In the genomic region with DNA sequence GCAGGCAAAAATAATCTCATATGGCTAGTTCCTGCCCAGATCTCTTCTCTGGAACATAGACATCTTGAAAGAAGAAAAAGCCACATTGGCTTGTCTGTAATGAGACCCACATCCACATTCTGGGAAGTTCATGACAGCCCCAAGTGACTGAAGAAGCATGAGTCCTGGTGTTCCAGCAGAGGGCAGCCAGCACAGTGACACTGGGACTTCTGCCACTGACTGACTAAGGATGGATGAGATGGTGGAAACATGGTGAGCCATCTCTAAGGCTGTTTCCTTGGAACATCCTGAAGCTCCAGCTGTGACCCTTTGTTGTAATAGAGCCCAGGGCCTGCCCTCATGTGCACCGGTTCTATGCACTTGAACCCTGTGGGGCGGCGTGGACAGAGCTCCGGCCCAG, we compare ENCODE assay signal across 12 mouse cellular contexts. TPM values are rescaled to one million over a fixed set of nuclear protein-coding genes. Genes with fewer than 3 reads are reported as not detected.
A peak's percentile ranks its signal among the peaks of the same experiment; 100 is the strongest.
DNase-seq lines count a peak whose midpoint lies in the region; ATAC-seq and TF ChIP-seq lines count a peak whose summit lies in the region.
"Had no signal": no experiment of that assay in that cellular context is flagged by ENCODE, and none has a peak within 500 bp of the region (broad histone marks: within the 10 kb centered on the region; RNA-seq: fewer than 3 reads in every experiment).

No protein-coding gene starts in this region.

- DNase-seq in cerebellum, adult 2 months: no peak
- no peak for DNase-seq in cerebellum, adult 18-20 months
- DNase-seq in kidney, postnatal 0 days (ENCODE audit: low spot score): no peak
- DNase-seq in kidney, postnatal 14 days: no peak
- DNase-seq in adipocyte (ENCODE audit: low spot score): peak; percentile 24
- DNase-seq in frontal cortex, adult 2 months (ENCODE audit: extremely low spot score in 1 of 2, low spot score in 1 of 2): no peak
- DNase-seq in thymus, postnatal 10 days (ENCODE audit: low spot score in 2 of 2): no peak
- DNase-seq: kidney, adult 8-10 months; layer of hippocampus, postnatal 36 days had no signal

- no peak overlapping the region for H3K4me3 ChIP-seq in cerebellum, adult 2 months (replicated peaks; ENCODE audit: insufficient read depth, low read depth, low read length)
- H3K4me3 ChIP-seq in kidney, postnatal 0 days (replicated peaks; ENCODE audit: low read depth, low read length): no peak overlapping the region
- H3K4me3 ChIP-seq in lung, embryonic 16.5 days (ENCODE audit: low read length): no peak overlapping the region
- H3K4me3 ChIP-seq: midbrain, embryonic 13.5 days had no signal

- no peak overlapping the region for H3K9ac ChIP-seq in kidney, postnatal 0 days (ENCODE audit: low read depth, low read length)
- no peak overlapping the region for H3K9ac ChIP-seq in lung, embryonic 16.5 days (ENCODE audit: low read length)
- H3K9ac ChIP-seq: midbrain, embryonic 13.5 days had no signal

- H3K4me2 ChIP-seq in kidney, postnatal 0 days (ENCODE audit: low read length): no peak overlapping the region
- no peak overlapping the region for H3K4me2 ChIP-seq in lung, embryonic 16.5 days (ENCODE audit: low read depth, low read length)
- H3K4me2 ChIP-seq: midbrain, embryonic 13.5 days had no signal

- H3K27me3 ChIP-seq in cerebellum, adult 2 months (ENCODE audit: control insufficient read depth, insufficient read depth, low read length): no peaks in the 10 kb centered on the region; the same call in 1 of the 2 replicates
- no peaks in the 10 kb centered on the region for H3K27me3 ChIP-seq in kidney, postnatal 0 days (ENCODE audit: insufficient read depth, low read length)
- no peaks in the 10 kb centered on the region for H3K27me3 ChIP-seq in lung, embryonic 16.5 days (ENCODE audit: control insufficient read depth, insufficient read depth, low read depth, low read length)
- H3K27me3 ChIP-seq: midbrain, embryonic 13.5 days had no signal

- no peaks in the 10 kb centered on the region for H3K36me3 ChIP-seq in kidney, postnatal 0 days (ENCODE audit: insufficient read depth, low read length)
- H3K36me3 ChIP-seq in lung, embryonic 16.5 days (ENCODE audit: control insufficient read depth, insufficient read depth, low read length): no peaks in the 10 kb centered on the region
- H3K36me3 ChIP-seq: midbrain, embryonic 13.5 days had no signal

- ATAC-seq in kidney, postnatal 0 days (replicated peaks; ENCODE audit: low FRiP score, low read depth): no peak
- peak; percentile 36; the same call in 1 of the 2 replicates for ATAC-seq in lung, embryonic 16.5 days (ENCODE audit: low read depth)
- ATAC-seq: midbrain, embryonic 13.5 days had no signal

- H3K4me1 ChIP-seq in cerebellum, adult 2 months (ENCODE audit: control insufficient read depth, insufficient read depth, low read length): no peaks in the 10 kb centered on the region
- H3K4me1 ChIP-seq in kidney, postnatal 0 days (replicated peaks; ENCODE audit: insufficient read depth, low read length): no peaks in the 10 kb centered on the region
- H3K4me1 ChIP-seq in lung, embryonic 16.5 days (replicated peaks; ENCODE audit: control insufficient read depth, insufficient read depth, low read length): no peaks in the 10 kb centered on the region
- H3K4me1 ChIP-seq: midbrain, embryonic 13.5 days had no signal

- TF ChIP-seq CTCF in cerebellum, adult 2 months (IDR thresholded peaks at IDR 0.05; ENCODE audit: borderline replicate concordance, insufficient read depth, low read depth, low read length): peak; percentile 9; the same call in 1 of the 2 replicates
- peak; percentile 43; the same call in 1 of the 2 replicates for TF ChIP-seq CTCF in kidney, postnatal 0 days (IDR thresholded peaks at IDR 0.05; ENCODE audit: low read depth)

- no peaks in the 10 kb centered on the region for H3K9me3 ChIP-seq in kidney, postnatal 0 days (replicated peaks; ENCODE audit: low read length)
- H3K9me3 ChIP-seq in lung, embryonic 16.5 days (ENCODE audit: control insufficient read depth, low read length): no peaks in the 10 kb centered on the region
- H3K9me3 ChIP-seq: midbrain, embryonic 13.5 days had no signal

- no peak for TF ChIP-seq POLR2A in cerebellum, adult 2 months (IDR thresholded peaks at IDR 0.05; ENCODE audit: borderline replicate concordance, insufficient read depth, low read length)

- WGBS in cerebellum, adult 2 months: 83% methylated on average over 4 of the region's 4 CpGs
- 88% methylated on average over 4 of the region's 4 CpGs for WGBS in kidney, postnatal 0 days
- WGBS in lung, embryonic 16.5 days: 79% methylated on average over 4 of the region's 4 CpGs

- H3K27ac ChIP-seq in cerebellum, adult 2 months (ENCODE audit: insufficient read depth, low read length): no peak overlapping the region
- H3K27ac ChIP-seq in kidney, postnatal 0 days: no peak overlapping the region
- no peak overlapping the region for H3K27ac ChIP-seq in lung, embryonic 16.5 days (ENCODE audit: low read length)
- H3K27ac ChIP-seq: midbrain, embryonic 13.5 days had no signal

RNA-seq across cellular contexts. Expression of a gene that starts 25.7 kb away (rescaled TPM):
- polyA plus RNA-seq in cerebellum, adult 2 months (2012; rRNA removed): 0.03 TPM in 1 of 2 replicates, not detected in the other
- polyA plus RNA-seq in kidney, postnatal 0 days (2015; fragmentation: Nextera tagmentation; extraction: Ambion mirVana): 0.17 and 0.18 TPM in 2 replicates
- polyA plus RNA-seq in lung, embryonic 16.5 days (2015; fragmentation: Nextera tagmentation; extraction: Ambion mirVana): 0.10 TPM in 1 of 2 replicates, not detected in the other
- polyA plus RNA-seq in frontal cortex, adult 2 months (2012; rRNA removed): 0.27 and 0.44 TPM in 2 replicates
- polyA plus RNA-seq: heart, embryonic 14.5 days had no signal
